Mouse (Mus musculus) spleen, adult 2 months (tissue): ENCODE data around the gene Nrip1. TPM values are rescaled to one million over a fixed set of nuclear protein-coding genes. Genes with fewer than 3 reads are reported as not detected.

ENCODE experiments used
- DNase-seq, 2 experiments: peaks; one replicate each; pipeline versions ENCODE4 v3.0.0 to v3.0.0-alpha.2; 2012 to 2021; ENCODE audit warnings: low spot score in 2 of 2, low read depth in 1 of 2
- H3K27ac ChIP-seq: fragments of 200-500 bp; 2 replicates; pipeline ENCODE4 v1.5.1; 2012; ENCODE audit warnings: low read length, inconsistent platforms; ENCODE audit not compliant: insufficient read depth
- H3K27me3 ChIP-seq: fragments of 200-500 bp; 2 replicates; pipeline ENCODE4 v1.6.1; 2012; ENCODE audit warnings: mild to moderate bottlenecking, moderate library complexity, low read length, inconsistent platforms; ENCODE audit not compliant: control insufficient read depth, insufficient read depth
- H3K36me3 ChIP-seq: fragments of 200-500 bp; 2 replicates; pipeline ENCODE4 v1.6.1; 2012; ENCODE audit warnings: mild to moderate bottlenecking, low read length, inconsistent platforms; ENCODE audit not compliant: control insufficient read depth, insufficient read depth
- H3K4me1 ChIP-seq: fragments of 200-500 bp; 2 replicates; pipeline ENCODE4 v1.6.1; 2011; ENCODE audit warnings: inconsistent platforms; ENCODE audit not compliant: control insufficient read depth, insufficient read depth, insufficient read length
- H3K4me3 ChIP-seq: fragments of 200-500 bp; 2 replicates; pipeline ENCODE4 v1.5.1; 2011; ENCODE audit warnings: mild to moderate bottlenecking, inconsistent platforms; ENCODE audit not compliant: insufficient read depth, insufficient read length; ENCODE audit errors: extremely low read depth
- CTCF ChIP-seq: fragments of 200-500 bp; IDR thresholded peaks from 2 replicates; pipeline ENCODE4 v1.5.1; 2011; ENCODE audit warnings: mild to moderate bottlenecking, inconsistent platforms; ENCODE audit not compliant: insufficient read depth, insufficient read length, insufficient replicate concordance; ENCODE audit errors: extremely low read depth
- POLR2A ChIP-seq: fragments of 200-500 bp; IDR thresholded peaks from 2 replicates; pipeline ENCODE4 v1.6.1; 2011; ENCODE audit warnings: low read depth, low read length, inconsistent platforms
- WGBS: fragments of 180-500 bp; shearing (Covaris S2); methylation state at CpG from one replicate; pipeline ENCODE4 v1.1.7; 2018; 5-methylcytosine and 5-hydroxymethylcytosine counted together
- polyA plus RNA-seq: library from polyadenylated mRNA; depleted of rRNA; stranded (reverse); fragments of >200 nt; gene quantifications from 2 replicates; pipeline ENCODE4 v1.2.3, GENCODE M21; 2012

Gene Nrip1
- polyA plus RNA-seq, 1 experiment: 4.5 TPM

DNA sequence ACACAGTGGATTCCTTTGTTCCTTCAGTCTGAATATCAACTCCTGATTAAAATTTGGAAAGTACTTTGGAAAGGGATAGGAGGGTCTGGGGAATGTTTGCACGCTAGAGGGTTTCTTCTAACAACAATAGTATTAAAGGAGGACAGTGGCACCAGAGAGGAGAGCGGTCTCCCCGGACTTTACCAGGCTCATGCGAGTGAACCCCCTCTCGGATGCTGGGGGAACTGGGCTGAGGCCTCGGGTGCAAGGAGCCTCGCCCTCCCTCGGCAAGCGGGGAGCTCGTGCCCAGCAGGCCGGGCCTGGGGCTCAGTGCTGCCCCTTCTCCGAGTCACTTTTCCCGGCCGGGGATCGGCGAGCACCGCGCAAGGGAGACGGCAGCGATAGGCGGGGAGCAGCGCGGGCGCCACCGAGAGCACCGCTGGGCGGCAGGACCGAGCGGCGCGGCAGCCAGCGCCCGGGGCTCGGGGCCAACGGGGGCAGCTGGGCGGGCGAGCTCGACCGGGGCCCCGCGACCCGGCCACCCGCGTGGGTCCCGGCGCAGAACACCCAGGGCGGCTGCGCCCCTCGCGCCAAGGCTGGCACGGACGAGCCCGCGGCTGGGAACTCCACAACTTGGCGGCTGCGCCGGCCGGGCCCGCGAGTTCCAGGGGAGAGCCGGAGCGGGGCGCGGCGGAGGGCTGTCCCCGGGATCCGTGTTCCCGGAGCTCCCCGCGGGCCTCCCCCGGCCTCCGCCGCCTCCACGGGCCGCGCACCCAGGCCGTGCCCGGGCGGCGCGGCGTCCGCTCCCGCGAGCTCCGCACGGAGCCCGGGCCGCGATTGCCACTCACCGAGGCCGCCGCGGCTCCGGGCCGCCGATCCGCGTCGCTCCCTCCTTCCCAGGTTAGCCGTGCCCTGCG lies 1.3 kb downstream of the Nrip1 start:
- peak overlapping the region; percentile 90 for H3K27ac ChIP-seq
- no peaks in the 10 kb centered on the region for H3K36me3 ChIP-seq
- no peaks in the 10 kb centered on the region; the same call in 1 of the 2 replicates for H3K4me1 ChIP-seq
- no peaks in the 10 kb centered on the region for H3K27me3 ChIP-seq
- peak overlapping the region; percentile 93 for H3K4me3 ChIP-seq
- 1% methylated on average over 50 of the region's 102 CpGs for WGBS
- peak in 1 of 2 experiments; percentile 59 for DNase-seq
- TF ChIP-seq POLR2A (no peak), CTCF (no peak)

DNA sequence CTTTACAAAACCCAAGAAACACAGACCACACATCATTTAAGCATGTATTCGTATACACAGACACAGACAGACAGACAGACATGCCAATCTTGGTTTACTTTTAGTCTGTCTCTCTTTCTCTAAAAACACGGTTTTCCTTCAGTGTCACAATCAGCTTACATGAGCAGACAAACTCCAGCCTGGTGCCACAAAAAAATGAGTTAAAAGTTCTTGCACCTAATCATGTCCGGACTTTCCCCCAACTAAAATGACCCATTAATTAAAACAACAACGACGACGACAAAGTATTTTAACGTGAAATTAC lies 2.1 kb downstream of the Nrip1 start:
- no peak overlapping the region for H3K27ac ChIP-seq
- no peak for TF ChIP-seq POLR2A
- no peak for TF ChIP-seq CTCF
- 6% methylated on average over 7 of the region's 7 CpGs for WGBS

DNA sequence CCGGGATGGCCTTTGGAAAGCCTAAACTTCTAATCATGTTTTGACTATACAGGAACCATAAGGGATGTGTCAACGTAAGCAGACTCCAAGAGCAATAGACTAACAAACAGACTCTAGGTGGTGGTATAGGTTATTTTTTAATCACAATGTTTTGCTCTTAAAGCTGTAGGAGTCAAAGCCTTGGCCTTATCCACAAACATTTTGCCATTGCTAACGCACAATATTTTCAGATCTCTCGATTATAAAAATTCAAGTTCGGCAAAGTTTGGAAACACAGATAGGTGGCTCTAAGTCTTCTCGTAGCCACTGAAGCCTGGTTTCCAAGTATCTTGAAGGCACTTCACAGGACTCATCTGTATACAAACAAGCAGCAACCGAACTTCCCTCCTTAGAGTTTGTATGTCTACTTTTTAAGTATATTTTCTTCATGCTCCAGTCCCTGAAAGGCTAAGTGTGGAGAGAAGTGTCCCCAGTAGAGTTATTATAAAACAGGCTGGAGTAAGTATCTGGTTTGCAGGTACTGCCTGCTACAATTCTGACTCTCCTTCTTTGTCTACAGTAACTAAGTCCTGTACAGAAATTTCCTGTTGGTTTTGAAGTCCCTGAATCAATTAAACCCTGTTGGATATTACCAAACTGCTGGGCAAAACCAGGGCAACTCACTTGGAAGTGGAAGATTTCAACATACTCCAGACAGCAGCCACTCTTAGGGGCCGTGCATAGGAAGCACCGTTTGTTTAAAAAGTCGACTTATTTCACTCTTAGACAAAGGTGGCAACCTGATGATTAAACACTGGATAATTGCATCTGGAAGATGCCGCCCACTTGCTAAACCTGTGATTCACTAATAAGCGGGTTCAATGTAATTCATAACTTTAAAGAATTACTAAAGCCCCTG lies 2.7 kb downstream of the Nrip1 start:
- H3K36me3 ChIP-seq: no peaks in the 10 kb centered on the region
- H3K4me3 ChIP-seq: peak overlapping the region; percentile 93
- H3K4me1 ChIP-seq: peaks cover 8% of the 10 kb centered on the region
- no peak for TF ChIP-seq CTCF
- no peak for TF ChIP-seq POLR2A
- no peak overlapping the region for H3K27ac ChIP-seq
- DNase-seq: no peak
- H3K27me3 ChIP-seq: no peaks in the 10 kb centered on the region
- WGBS: 20% methylated on average over 12 of the region's 12 CpGs

More for the DNA sequence above, 2.1 kb downstream of the Nrip1 start:
- Histone ChIP-seq H3K36me3 (no peaks in the 10 kb centered on the region), H3K4me1 (peaks cover 5% of the 10 kb centered on the region), H3K4me3 (peak overlapping the region; percentile 93), H3K27me3 (no peaks in the 10 kb centered on the region)
- no peak for DNase-seq

DNA sequence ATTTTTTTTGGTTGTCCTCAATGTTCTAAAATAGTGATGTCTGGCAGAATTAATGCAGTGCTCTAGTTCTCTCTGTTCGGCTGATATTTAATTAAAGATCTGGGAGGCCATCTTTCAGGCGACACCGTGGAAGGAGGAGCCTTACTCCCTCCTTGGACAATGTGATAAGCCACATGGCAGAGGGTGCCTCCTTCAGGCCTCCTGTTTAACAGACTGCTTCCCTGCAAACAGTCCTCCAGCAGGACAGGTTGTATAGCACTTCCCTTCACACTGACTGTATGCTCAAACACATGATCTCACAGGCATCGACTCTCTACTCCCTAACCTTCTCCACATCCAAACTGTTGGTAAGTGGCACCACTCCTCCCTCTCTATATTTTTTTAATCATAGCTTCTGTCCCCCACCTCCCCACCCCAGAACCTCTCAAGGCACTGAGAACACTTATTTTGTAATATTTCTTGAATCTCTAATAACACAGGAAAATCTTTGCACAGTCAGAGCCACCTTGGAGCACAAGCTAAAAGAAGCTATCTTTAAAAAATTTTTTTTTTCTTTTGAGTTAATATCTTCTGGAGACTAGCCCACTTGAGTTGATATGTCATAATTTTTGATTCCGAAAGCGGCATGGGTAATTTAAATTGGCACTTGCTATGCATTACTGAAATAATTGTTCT lies 3.4 kb downstream of the Nrip1 start:
- no peak for DNase-seq
- no peaks in the 10 kb centered on the region for H3K36me3 ChIP-seq
- no peak for TF ChIP-seq POLR2A
- no peak; the same call in 1 of the 2 replicates for TF ChIP-seq CTCF
- H3K4me1 ChIP-seq: peaks cover 11% of the 10 kb centered on the region
- H3K4me3 ChIP-seq: no peak overlapping the region; the same call in 1 of the 2 replicates
- no peaks in the 10 kb centered on the region for H3K27me3 ChIP-seq
- H3K27ac ChIP-seq: no peak overlapping the region
- WGBS: 26% methylated on average over 6 of the region's 6 CpGs

DNA sequence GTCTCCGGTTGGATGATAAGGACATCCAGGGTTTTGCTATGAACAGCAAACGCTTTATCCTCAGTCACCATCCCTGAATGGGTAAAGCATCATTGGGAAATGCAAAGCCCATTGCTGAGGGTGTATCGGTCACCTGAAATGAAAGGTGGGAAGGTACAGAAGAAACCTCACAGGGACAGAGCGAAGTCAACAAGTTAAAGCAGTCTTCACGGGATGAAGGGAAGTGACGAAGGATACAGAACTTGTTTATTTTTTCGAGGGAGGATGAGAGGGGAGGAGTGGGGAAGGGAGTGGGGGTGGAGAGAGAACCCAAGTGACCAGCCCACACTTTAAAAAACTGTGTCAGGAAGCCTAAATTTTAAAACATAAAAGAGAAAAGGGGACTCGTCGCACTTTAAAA lies 4.4 kb downstream of the Nrip1 start:
- Histone ChIP-seq H3K36me3 (no peaks in the 10 kb centered on the region), H3K4me1 (peaks cover 13% of the 10 kb centered on the region), H3K4me3 (no peak overlapping the region), H3K27ac (no peak overlapping the region), H3K27me3 (no peaks in the 10 kb centered on the region)
- no peak for DNase-seq
- TF ChIP-seq CTCF (no peak), POLR2A (no peak)
- 71% methylated on average over 9 of the region's 9 CpGs for WGBS

DNA sequence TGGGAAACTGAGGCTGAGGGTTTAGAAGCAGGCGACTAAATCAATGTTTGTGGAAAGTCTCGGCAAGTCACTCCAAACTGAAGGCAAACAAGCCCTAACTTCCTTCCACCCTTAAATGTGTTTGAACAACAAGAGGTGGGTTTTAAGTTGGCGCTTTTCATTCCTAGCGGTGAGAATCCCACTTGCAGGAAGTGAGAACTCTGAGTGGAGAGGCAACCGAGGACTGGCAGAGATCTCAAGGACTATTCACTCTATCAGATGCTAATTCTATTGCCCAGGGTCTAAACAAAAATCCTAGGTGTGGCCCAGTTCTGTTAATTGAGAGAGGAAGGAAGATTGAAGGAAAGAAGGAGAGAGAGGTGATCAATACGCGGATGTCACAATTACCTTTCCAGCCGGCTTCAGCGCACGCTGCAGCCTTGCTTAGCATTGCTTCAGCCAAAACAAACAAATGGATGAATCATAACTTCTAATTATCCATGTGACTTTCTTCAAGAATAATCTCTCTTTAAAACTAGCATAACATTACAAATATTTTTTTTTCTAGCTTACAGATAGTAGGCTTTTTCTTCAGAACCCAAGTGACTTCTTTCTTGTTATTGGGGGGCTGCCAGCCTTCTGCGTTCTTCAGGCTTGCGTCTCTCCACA lies 6.2 kb downstream of the Nrip1 start:
- TF ChIP-seq CTCF (no peak), POLR2A (no peak)
- Histone ChIP-seq H3K4me1 (peaks cover 16% of the 10 kb centered on the region), H3K36me3 (no peaks in the 10 kb centered on the region), H3K4me3 (no peak overlapping the region), H3K27me3 (no peaks in the 10 kb centered on the region), H3K27ac (no peak overlapping the region)
- WGBS: 85% methylated on average over 12 of the region's 12 CpGs
- no peak for DNase-seq
